Mouse (Mus musculus) embryonic facial prominence, embryonic 12.5 days (tissue): ENCODE measurements at regions not wholly inside any gene's neighbourhood (a gene's known extent, or its start where the extent isn't known, plus 50 kb on each side); places are given as distances from the start of the nearest gene placed in this dataset.

Experiments used
- ATAC-seq: fragments of 200-750 bp; cut with Nextera tagmentation; 2 replicates; pipeline ENCODE4 v1.8.0; 2017; ENCODE audit not compliant: insufficient number of reproducible peaks, insufficient read depth, low FRiP score, low TSS enrichment
- H3K27ac ChIP-seq: fragments of 300-500 bp; sonication (generic); 2 replicates; pipeline ENCODE4 v1.5.1; 2016; ENCODE audit warnings: mild to moderate bottlenecking
- H3K27me3 ChIP-seq: fragments of 300-500 bp; sonication (generic); 2 replicates; pipeline ENCODE4 v1.6.1; 2016; ENCODE audit warnings: mild to moderate bottlenecking, moderate library complexity
- H3K36me3 ChIP-seq: fragments of 300-500 bp; sonication (generic); 2 replicates; pipeline ENCODE4 v1.6.1; 2016; ENCODE audit warnings: mild to moderate bottlenecking
- H3K4me1 ChIP-seq: fragments of 300-500 bp; sonication (generic); 2 replicates; pipeline ENCODE4 v1.6.1; 2016
- H3K4me2 ChIP-seq: fragments of 300-500 bp; sonication (generic); replicated peaks from 2 replicates; pipeline ENCODE4 v1.6.1; 2016; ENCODE audit warnings: mild to moderate bottlenecking, moderate library complexity
- H3K4me3 ChIP-seq: fragments of 300-500 bp; sonication (generic); 2 replicates; pipeline ENCODE4 v1.5.1; 2016; ENCODE audit warnings: mild to moderate bottlenecking
- H3K9ac ChIP-seq: fragments of 300-500 bp; sonication (generic); 2 replicates; pipeline ENCODE4 v1.6.1; 2016; ENCODE audit warnings: mild to moderate bottlenecking, moderate library complexity
- H3K9me3 ChIP-seq: fragments of 300-500 bp; sonication (generic); 2 replicates; pipeline ENCODE4 v1.6.1; 2016; ENCODE audit warnings: mild to moderate bottlenecking, moderate library complexity
- WGBS: fragments of 180-500 bp; shearing (Covaris S2); methylation state at CpG from one replicate; pipeline ENCODE4 v1.1.7; 2016; 5-methylcytosine and 5-hydroxymethylcytosine counted together

GRCm38 (mm10) chr1:124793026-124793425 lies 642.5 kb downstream of the Actr3 start:
- no peaks in the 10 kb centered on the region for H3K27me3 ChIP-seq
- ATAC-seq = no peak
- H3K4me3 ChIP-seq = no peak overlapping the region
- H3K4me1 ChIP-seq = no peaks in the 10 kb centered on the region
- no peak overlapping the region for H3K4me2 ChIP-seq
- H3K36me3 ChIP-seq = no peaks in the 10 kb centered on the region
- 67% methylated on average over 2 of the region's 2 CpGs for WGBS
- H3K9me3 ChIP-seq = no peaks in the 10 kb centered on the region
- H3K9ac ChIP-seq = no peak overlapping the region
- H3K27ac ChIP-seq = no peak overlapping the region

GRCm38 (mm10) chr1:124790646-124791045 lies 644.9 kb downstream of the Actr3 start:
- H3K36me3 ChIP-seq = no peaks in the 10 kb centered on the region
- no peaks in the 10 kb centered on the region for H3K27me3 ChIP-seq
- no peak for ATAC-seq
- H3K9me3 ChIP-seq = no peaks in the 10 kb centered on the region
- H3K4me3 ChIP-seq = no peak overlapping the region
- H3K4me1 ChIP-seq = no peaks in the 10 kb centered on the region
- no peak overlapping the region for H3K27ac ChIP-seq
- H3K4me2 ChIP-seq = no peak overlapping the region
- 57% methylated on average over 2 of the region's 2 CpGs for WGBS
- H3K9ac ChIP-seq = no peak overlapping the region

- H3K27me3 ChIP-seq = no peaks in the 10 kb centered on the region
- 86% methylated on average over 3 of the region's 3 CpGs for WGBS
- no peaks in the 10 kb centered on the region for H3K4me1 ChIP-seq
- no peak overlapping the region for H3K4me2 ChIP-seq
- ATAC-seq = no peak
- H3K4me3 ChIP-seq = no peak overlapping the region
- no peak overlapping the region for H3K9ac ChIP-seq
- H3K9me3 ChIP-seq = no peaks in the 10 kb centered on the region
- no peaks in the 10 kb centered on the region for H3K36me3 ChIP-seq
- no peak overlapping the region for H3K27ac ChIP-seq
Measured at GRCm38 (mm10) chr1:124790130-124790529, 645.4 kb downstream of the Actr3 start.

- Histone ChIP-seq H3K27me3 (no peaks in the 10 kb centered on the region), H3K4me2 (no peak overlapping the region), H3K9me3 (no peaks in the 10 kb centered on the region), H3K27ac (no peak overlapping the region), H3K4me3 (no peak overlapping the region), H3K4me1 (no peaks in the 10 kb centered on the region), H3K36me3 (no peaks in the 10 kb centered on the region), H3K9ac (no peak overlapping the region)
- WGBS = 74% methylated on average over 2 of the region's 2 CpGs
- no peak for ATAC-seq
Measured at GRCm38 (mm10) chr1:124783066-124783465, 652.5 kb downstream of the Actr3 start.

GRCm38 (mm10) chr1:124777685-124778084 lies 657.8 kb downstream of the Actr3 start:
- Histone ChIP-seq H3K4me3 (no peak overlapping the region), H3K36me3 (no peaks in the 10 kb centered on the region), H3K27ac (no peak overlapping the region), H3K9me3 (no peaks in the 10 kb centered on the region), H3K4me2 (no peak overlapping the region), H3K9ac (no peak overlapping the region), H3K4me1 (no peaks in the 10 kb centered on the region), H3K27me3 (no peaks in the 10 kb centered on the region)
- 96% methylated on average over 2 of the region's 2 CpGs for WGBS
- no peak for ATAC-seq

DNA sequence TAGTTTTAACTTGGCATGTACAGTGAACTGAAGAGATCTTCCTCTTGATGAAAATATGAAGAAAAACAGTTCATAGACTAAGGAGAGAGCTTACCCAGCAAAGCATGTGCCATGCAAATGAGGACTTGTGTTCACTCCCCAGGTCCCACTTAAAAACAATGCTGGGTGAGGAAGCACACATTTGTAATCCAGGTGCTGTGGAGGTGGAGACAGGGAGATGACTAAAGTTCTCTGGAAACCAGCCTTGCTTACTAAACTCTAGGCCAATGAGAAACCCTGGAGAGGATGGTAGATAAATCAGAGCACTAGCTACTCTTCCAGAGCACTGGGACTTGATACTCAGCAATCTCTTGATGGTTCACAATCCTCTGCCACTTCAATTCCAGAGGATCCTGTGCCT lies 678.8 kb downstream of the Actr3 start:
- H3K36me3 ChIP-seq = no peaks in the 10 kb centered on the region
- H3K4me1 ChIP-seq = no peaks in the 10 kb centered on the region
- H3K4me3 ChIP-seq = no peak overlapping the region
- H3K27me3 ChIP-seq = no peaks in the 10 kb centered on the region
- no peak overlapping the region for H3K27ac ChIP-seq
- no peak for ATAC-seq
- H3K9ac ChIP-seq = no peak overlapping the region
- H3K9me3 ChIP-seq = no peaks in the 10 kb centered on the region
- H3K4me2 ChIP-seq = no peak overlapping the region

- no peaks in the 10 kb centered on the region for H3K36me3 ChIP-seq
- no peak for ATAC-seq
- no peaks in the 10 kb centered on the region for H3K27me3 ChIP-seq
- WGBS = 78% methylated on average over 3 of the region's 3 CpGs
- H3K4me3 ChIP-seq = no peak overlapping the region
- no peaks in the 10 kb centered on the region for H3K9me3 ChIP-seq
- H3K4me1 ChIP-seq = no peaks in the 10 kb centered on the region
- H3K4me2 ChIP-seq = no peak overlapping the region
- H3K9ac ChIP-seq = no peak overlapping the region
- H3K27ac ChIP-seq = no peak overlapping the region
Measured at GRCm38 (mm10) chr1:124739777-124740176, 694.4 kb upstream of the Dpp10 start.

DNA sequence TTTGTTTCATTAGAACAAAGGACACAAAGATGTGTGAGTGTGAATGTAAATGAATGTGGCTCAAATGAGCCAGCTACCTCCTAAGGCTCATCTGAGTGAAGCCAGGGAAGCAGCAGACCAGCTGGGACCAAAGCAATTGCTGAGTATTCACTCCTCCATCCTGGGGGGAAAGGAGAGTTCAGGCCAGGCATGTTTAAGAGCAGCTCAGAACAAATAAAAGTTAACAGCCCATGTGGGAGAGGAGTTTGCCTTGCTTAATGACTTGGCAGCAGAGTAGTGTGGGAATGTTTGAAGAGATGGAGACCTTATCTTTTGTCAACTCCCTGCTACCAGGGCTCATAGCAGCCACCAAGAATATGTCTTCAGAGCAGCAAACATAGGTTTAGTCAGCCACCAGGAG lies 685.0 kb upstream of the Dpp10 start:
- Histone ChIP-seq H3K9ac (no peak overlapping the region), H3K9me3 (no peaks in the 10 kb centered on the region), H3K27me3 (no peaks in the 10 kb centered on the region), H3K36me3 (no peaks in the 10 kb centered on the region), H3K4me2 (no peak overlapping the region), H3K4me3 (no peak overlapping the region), H3K4me1 (no peaks in the 10 kb centered on the region), H3K27ac (no peak overlapping the region)
- no peak for ATAC-seq

GRCm38 (mm10) chr1:124718065-124718464 lies 672.7 kb upstream of the Dpp10 start:
- no peaks in the 10 kb centered on the region for H3K27me3 ChIP-seq
- no peak overlapping the region for H3K4me2 ChIP-seq
- H3K27ac ChIP-seq = no peak overlapping the region
- no peak overlapping the region for H3K4me3 ChIP-seq
- no peaks in the 10 kb centered on the region for H3K36me3 ChIP-seq
- no peaks in the 10 kb centered on the region for H3K4me1 ChIP-seq
- H3K9me3 ChIP-seq = no peaks in the 10 kb centered on the region
- H3K9ac ChIP-seq = no peak overlapping the region
- ATAC-seq = no peak
- 0% methylated on average over 1 of the region's 1 CpGs for WGBS

- no peaks in the 10 kb centered on the region for H3K4me1 ChIP-seq
- ATAC-seq = no peak
- H3K9me3 ChIP-seq = no peaks in the 10 kb centered on the region
- no peak overlapping the region for H3K9ac ChIP-seq
- 80% methylated on average over 2 of the region's 2 CpGs for WGBS
- H3K27ac ChIP-seq = no peak overlapping the region
- no peaks in the 10 kb centered on the region for H3K27me3 ChIP-seq
- no peak overlapping the region for H3K4me3 ChIP-seq
- no peak overlapping the region for H3K4me2 ChIP-seq
- no peaks in the 10 kb centered on the region for H3K36me3 ChIP-seq
Measured at GRCm38 (mm10) chr1:124706246-124706645, 660.9 kb upstream of the Dpp10 start.

DNA sequence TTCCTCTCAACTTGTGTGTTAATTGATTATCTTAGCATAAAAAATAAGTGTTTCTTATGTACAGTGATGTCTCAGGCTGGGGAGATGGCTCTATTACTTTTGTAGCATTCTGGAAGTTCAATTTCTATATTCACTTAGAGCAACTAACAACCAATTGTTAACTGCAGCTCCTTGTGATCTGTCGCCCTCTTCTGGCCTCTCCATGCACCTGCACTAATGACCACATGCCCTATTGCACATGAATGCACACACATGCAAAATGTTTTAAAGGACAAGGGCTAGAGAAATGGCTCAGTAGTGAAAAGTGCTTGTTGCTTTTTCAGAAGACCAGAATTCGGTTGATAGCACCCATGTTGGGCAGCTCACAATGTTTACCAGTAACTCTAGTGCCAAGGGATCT lies 629.1 kb upstream of the Dpp10 start:
- Histone ChIP-seq H3K27ac (no peak overlapping the region), H3K9ac (no peak overlapping the region), H3K27me3 (no peaks in the 10 kb centered on the region), H3K4me3 (no peak overlapping the region), H3K9me3 (no peaks in the 10 kb centered on the region), H3K4me1 (no peaks in the 10 kb centered on the region), H3K4me2 (no peak overlapping the region), H3K36me3 (no peaks in the 10 kb centered on the region)
- 20% methylated on average over 2 of the region's 2 CpGs for WGBS
- ATAC-seq = no peak

- Histone ChIP-seq H3K27me3 (no peaks in the 10 kb centered on the region), H3K4me2 (no peak overlapping the region), H3K4me1 (no peaks in the 10 kb centered on the region), H3K9me3 (no peaks in the 10 kb centered on the region), H3K27ac (no peak overlapping the region), H3K36me3 (no peaks in the 10 kb centered on the region), H3K4me3 (no peak overlapping the region), H3K9ac (no peak overlapping the region)
- ATAC-seq = no peak
Measured at GRCm38 (mm10) chr1:124652872-124653271, 607.5 kb upstream of the Dpp10 start.

DNA sequence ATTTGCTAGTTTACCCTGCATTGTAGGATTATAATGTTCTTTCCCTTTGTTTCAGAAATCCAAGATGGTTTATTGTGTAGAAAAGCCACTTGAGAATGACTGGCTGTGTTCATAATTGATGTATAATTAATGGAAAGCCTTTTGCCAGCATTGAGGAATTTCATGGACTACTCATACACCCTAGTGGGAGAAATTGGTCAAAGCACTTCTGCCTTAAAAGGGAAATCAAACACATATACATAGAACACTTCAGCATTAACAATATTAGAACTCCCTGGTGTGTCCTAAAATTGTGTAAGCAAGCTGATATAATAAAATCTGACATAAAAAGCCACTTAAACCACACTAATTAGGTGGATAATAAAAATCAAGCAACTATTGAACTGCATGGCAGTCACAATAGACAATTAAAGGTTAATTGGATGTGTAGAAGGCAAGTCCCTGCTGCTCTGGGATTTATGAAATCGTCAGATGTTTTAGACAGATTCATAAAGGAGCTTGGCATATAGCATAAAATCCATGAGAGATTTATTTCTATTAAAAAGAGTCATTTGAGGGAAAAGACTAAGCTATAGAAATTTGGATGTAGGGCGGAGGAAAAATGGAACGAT lies 607.0 kb upstream of the Dpp10 start:
- WGBS = 82% methylated on average over 3 of the region's 3 CpGs
- Histone ChIP-seq H3K4me2 (no peak overlapping the region), H3K27me3 (no peaks in the 10 kb centered on the region), H3K27ac (no peak overlapping the region), H3K9ac (no peak overlapping the region), H3K4me1 (no peaks in the 10 kb centered on the region), H3K9me3 (no peaks in the 10 kb centered on the region), H3K36me3 (no peaks in the 10 kb centered on the region), H3K4me3 (no peak overlapping the region)
- ATAC-seq = no peak
